Mouse (Mus musculus) liver, postnatal 0 days (tissue): ENCODE measurements around the gene Shisal2a. TPM values are rescaled to one million over a fixed set of nuclear protein-coding genes. Genes with fewer than 3 reads are reported as not detected.

ENCODE experiments used
- ATAC-seq: fragments of 200-750 bp; cut with Nextera tagmentation; 2 replicates; pipeline ENCODE4 v1.8.0; 2017; ENCODE audit warnings: mild to moderate bottlenecking, moderate library complexity
- DNase-seq: peaks from one replicate; pipeline ENCODE4 v3.0.0-alpha.2; 2016
- H3K27ac ChIP-seq: fragments of 300-500 bp; sonication (generic); 2 replicates; pipeline ENCODE4 v1.5.1; 2014; ENCODE audit warnings: antibody characterized with exemption, moderate library complexity, mild to moderate bottlenecking, low read depth
- H3K27me3 ChIP-seq: fragments of 300-500 bp; sonication (generic); 2 replicates; pipeline ENCODE4 v1.6.1; 2014; ENCODE audit warnings: low read length, control low read depth, mixed read lengths; ENCODE audit not compliant: insufficient read depth
- H3K36me3 ChIP-seq: fragments of 300-500 bp; sonication (generic); replicated peaks from 2 replicates; pipeline ENCODE4 v1.6.1; 2014; ENCODE audit warnings: mild to moderate bottlenecking, control low read depth, low read length, moderate library complexity, mixed read lengths; ENCODE audit not compliant: insufficient read depth
- H3K4me1 ChIP-seq: fragments of 300-500 bp; sonication (generic); 2 replicates; pipeline ENCODE4 v1.6.1; 2014; ENCODE audit warnings: antibody characterized with exemption, mild to moderate bottlenecking, control low read depth; ENCODE audit not compliant: insufficient read depth
- H3K4me2 ChIP-seq: fragments of 300-500 bp; sonication (generic); 2 replicates; pipeline ENCODE4 v1.6.1; 2014; ENCODE audit warnings: low read depth, mild to moderate bottlenecking, low read length, moderate library complexity, mixed read lengths
- H3K4me3 ChIP-seq: fragments of 300-500 bp; sonication (generic); 2 replicates; pipeline ENCODE4 v1.5.1; 2014; ENCODE audit warnings: low read depth, low read length
- H3K9ac ChIP-seq: fragments of 300-500 bp; sonication (generic); replicated peaks from 2 replicates; pipeline ENCODE4 v1.6.1; 2014; ENCODE audit warnings: mild to moderate bottlenecking, moderate library complexity
- H3K9me3 ChIP-seq: fragments of 300-500 bp; sonication (generic); 2 replicates; pipeline ENCODE4 v1.6.1; 2016; ENCODE audit warnings: mild to moderate bottlenecking, control low read depth, low read length, mixed read lengths
- CTCF ChIP-seq: sonication (generic); IDR thresholded peaks from 2 replicates; pipeline ENCODE4 v1.5.1; 2016; ENCODE audit warnings: antibody characterized with exemption, low read depth
- EP300 ChIP-seq: IDR thresholded peaks from 2 replicates; pipeline ENCODE4 v1.6.1; 2016; ENCODE audit warnings: antibody characterized with exemption, low read depth, mild to moderate bottlenecking
- WGBS: fragments of 180-500 bp; shearing (Covaris S2); extraction: QIAGEN DNeasy Blood & Tissue Kit; methylation state at CpG from one replicate; pipeline ENCODE4 v1.1.7; 2014; ENCODE audit not compliant: insufficient replicate concordance; 5-methylcytosine and 5-hydroxymethylcytosine counted together
- polyA plus RNA-seq: library from polyadenylated mRNA; unstranded; fragments of >200 nt; fragmentation: Nextera tagmentation; extraction: Ambion mirVana; gene quantifications from 2 replicates; pipeline ENCODE4 v1.2.1, GENCODE M21; 2015

Gene Shisal2a
- polyA plus RNA-seq, 1 experiment from 2014 or later, result 0.52 TPM

- Histone ChIP-seq H3K4me3 (no peak overlapping the region), H3K4me2 (no peak overlapping the region), H3K9ac (no peak overlapping the region), H3K36me3 (no peaks in the 10 kb centered on the region), H3K9me3 (no peaks in the 10 kb centered on the region), H3K27me3 (no peaks in the 10 kb centered on the region), H3K4me1 (peaks cover 46% of the 10 kb centered on the region), H3K27ac (peak overlapping the region; percentile 1)
- 33% methylated on average over 8 of the region's 8 CpGs for WGBS
- DNase-seq (peak; percentile 47), ATAC-seq (0 out of 2 replicates have a peak, but pooled peaks have one; percentile 21)
- TF ChIP-seq EP300 (no peak), CTCF (no peak)
These were observed 32.3 kb downstream of the Shisal2a start for GRCm38 (mm10) chr4:108350819-108351218.

DNA sequence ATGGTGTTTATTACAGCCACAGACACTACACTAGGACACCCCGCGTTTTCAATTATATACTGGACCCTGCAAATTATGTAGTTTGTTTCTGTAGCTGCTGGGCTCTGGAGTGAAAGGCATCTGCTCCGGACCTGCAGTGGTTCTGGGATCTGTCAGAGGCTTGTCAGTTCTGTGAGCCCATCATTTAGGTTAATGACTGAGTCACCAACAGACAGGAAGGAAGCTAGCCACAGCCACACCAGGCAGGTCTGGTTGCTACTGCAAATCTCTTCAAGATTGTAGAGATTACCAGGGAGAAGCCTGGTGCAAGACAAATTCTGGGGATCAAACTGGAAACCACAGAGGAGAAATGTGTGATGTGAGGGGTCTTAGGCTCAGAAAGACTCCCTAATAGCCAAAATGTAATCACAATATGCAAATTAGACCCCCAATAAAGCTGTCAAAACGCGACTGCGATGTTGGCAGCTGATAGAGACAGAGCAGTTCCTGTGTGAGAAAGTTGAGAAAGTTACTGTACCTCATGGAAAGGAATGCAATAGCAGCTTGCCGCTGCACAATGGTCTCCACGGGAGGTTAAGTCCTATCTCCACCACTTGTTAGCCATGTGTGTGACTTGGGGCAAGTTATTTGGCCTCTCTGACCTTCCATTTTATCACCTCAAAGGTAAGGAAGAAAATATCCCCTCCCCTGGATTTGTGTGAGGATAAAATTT, 33.2 kb downstream of the Shisal2a start:
- no peaks in the 10 kb centered on the region for H3K9me3 ChIP-seq
- DNase-seq, result no peak
- ATAC-seq, result no peak
- peak overlapping the region; percentile 69 for H3K27ac ChIP-seq
- H3K4me1 ChIP-seq, result peaks cover 39% of the 10 kb centered on the region
- H3K4me3 ChIP-seq, result no peak overlapping the region
- H3K27me3 ChIP-seq, result no peaks in the 10 kb centered on the region
- H3K9ac ChIP-seq, result no peak overlapping the region
- 24% methylated on average over 8 of the region's 8 CpGs for WGBS
- H3K36me3 ChIP-seq, result no peaks in the 10 kb centered on the region
- TF ChIP-seq EP300 (no peak), CTCF (no peak)
- H3K4me2 ChIP-seq, result no peak overlapping the region

- TF ChIP-seq EP300, result 0 out of 2 replicates have a peak, but pooled peaks have one; percentile 27
- no peak for TF ChIP-seq CTCF
- Histone ChIP-seq H3K4me2 (no peak overlapping the region), H3K36me3 (no peaks in the 10 kb centered on the region), H3K27me3 (no peaks in the 10 kb centered on the region), H3K9me3 (no peaks in the 10 kb centered on the region), H3K4me3 (no peak overlapping the region), H3K4me1 (peaks cover 36% of the 10 kb centered on the region), H3K27ac (peak overlapping the region; percentile 69), H3K9ac (no peak overlapping the region)
- WGBS, result 58% methylated on average over 3 of the region's 3 CpGs
- ATAC-seq (peak; percentile 53), DNase-seq (no peak)
These were observed 34.1 kb downstream of the Shisal2a start for GRCm38 (mm10) chr4:108349064-108349463.

DNA sequence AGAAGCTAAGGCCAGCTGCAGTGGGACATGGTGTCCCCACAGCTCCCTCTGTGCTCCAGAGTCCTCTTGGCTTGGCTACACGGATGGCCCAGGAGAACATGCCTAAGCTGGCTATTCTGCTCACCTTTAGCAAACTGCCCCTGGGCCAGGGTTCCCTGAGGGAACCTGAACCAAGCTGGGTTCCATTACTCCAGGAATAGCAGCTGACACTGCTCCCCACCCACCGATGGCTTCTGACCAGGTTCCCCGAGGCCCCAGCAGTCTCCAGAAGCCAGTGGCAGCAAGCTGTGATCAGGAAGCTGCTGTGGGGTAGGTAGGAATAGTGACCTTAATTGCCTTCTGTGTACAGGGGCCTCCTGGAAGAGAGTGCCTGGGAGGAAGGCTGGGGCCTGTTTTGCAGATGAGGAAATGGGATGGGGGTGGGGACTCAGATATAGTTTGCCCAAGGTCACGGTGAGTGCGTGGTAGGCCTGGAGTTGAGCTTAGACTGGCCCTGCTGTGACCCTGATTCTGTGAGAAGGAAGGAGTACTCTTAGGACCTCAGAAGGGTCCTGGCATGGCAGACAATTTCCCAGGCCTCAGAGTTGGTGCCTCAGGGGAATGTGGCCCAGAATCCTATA, 34.8 kb downstream of the Shisal2a start:
- Histone ChIP-seq H3K9ac (no peak overlapping the region), H3K27me3 (no peaks in the 10 kb centered on the region), H3K36me3 (no peaks in the 10 kb centered on the region), H3K4me1 (peaks cover 36% of the 10 kb centered on the region), H3K27ac (peak overlapping the region; percentile 69), H3K4me3 (no peak overlapping the region), H3K4me2 (no peak overlapping the region), H3K9me3 (no peaks in the 10 kb centered on the region)
- DNase-seq (peak; percentile 34), ATAC-seq (peak; percentile 24; the same call in 1 of the 2 replicates)
- WGBS, result 30% methylated on average over 5 of the region's 5 CpGs
- TF ChIP-seq CTCF (no peak), EP300 (no peak)

- Histone ChIP-seq H3K9ac (no peak overlapping the region), H3K9me3 (no peaks in the 10 kb centered on the region), H3K36me3 (no peaks in the 10 kb centered on the region), H3K4me3 (no peak overlapping the region), H3K4me2 (peak overlapping the region; percentile 29; the same call in 1 of the 2 replicates), H3K27ac (peak overlapping the region; percentile 34; the same call in 1 of the 2 replicates), H3K4me1 (peaks cover 36% of the 10 kb centered on the region), H3K27me3 (no peaks in the 10 kb centered on the region)
- TF ChIP-seq CTCF (no peak), EP300 (peak; percentile 29; the same call in 1 of the 2 replicates)
- ATAC-seq, result peak; percentile 68
- peak; percentile 37 for DNase-seq
- WGBS, result 45% methylated on average over 5 of the region's 5 CpGs
These were observed 36.0 kb downstream of the Shisal2a start for GRCm38 (mm10) chr4:108347111-108347510.

DNA sequence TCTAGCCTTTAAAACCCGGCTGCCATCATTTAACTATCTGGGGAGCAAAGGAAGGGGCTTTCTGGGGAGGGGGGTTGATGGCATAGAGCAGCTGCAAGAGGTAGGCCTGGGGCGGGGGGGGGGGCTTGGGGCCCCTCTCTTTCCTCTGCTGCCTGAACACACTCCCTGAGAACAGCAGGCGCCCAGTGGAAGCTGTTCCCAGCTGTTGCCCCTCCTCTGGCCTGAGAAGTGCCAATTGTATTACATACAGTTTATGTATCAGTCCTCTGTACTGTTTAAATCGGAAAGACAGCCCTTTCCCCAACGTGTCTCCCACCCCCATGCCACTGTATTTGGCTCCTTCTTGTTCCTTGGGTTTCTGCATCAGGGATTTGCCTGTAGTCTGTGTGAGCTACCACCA, 37.3 kb downstream of the Shisal2a start:
- Histone ChIP-seq H3K27me3 (no peaks in the 10 kb centered on the region), H3K27ac (no peak overlapping the region), H3K9me3 (no peaks in the 10 kb centered on the region), H3K4me3 (no peak overlapping the region), H3K4me2 (no peak overlapping the region), H3K36me3 (no peaks in the 10 kb centered on the region), H3K4me1 (peaks cover 35% of the 10 kb centered on the region), H3K9ac (no peak overlapping the region)
- no peak for DNase-seq
- TF ChIP-seq CTCF (no peak), EP300 (no peak)
- no peak for ATAC-seq
- 67% methylated on average over 5 of the region's 5 CpGs for WGBS
